10 mouse cellular contexts compared by ENCODE assay signal in the genomic region with DNA sequence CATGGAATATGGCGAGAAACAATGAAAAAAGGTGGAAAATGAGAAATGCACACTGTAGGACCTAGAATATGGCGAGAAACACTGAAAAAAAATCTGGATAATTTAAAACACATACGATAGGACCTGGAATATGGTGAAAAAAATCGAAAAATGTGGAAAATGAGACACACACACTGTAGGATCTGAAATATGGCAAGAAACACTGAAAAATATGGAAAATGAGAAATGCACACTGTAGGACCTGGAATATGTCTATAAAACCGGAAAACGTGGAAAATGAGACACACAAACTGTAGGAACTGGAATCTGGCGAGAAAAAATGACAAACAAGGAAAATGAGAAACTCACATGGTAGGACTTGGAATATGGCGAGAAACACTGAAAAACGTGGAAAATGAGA.
DNase-seq lines count a peak whose midpoint lies in the region; ATAC-seq lines count a peak whose summit lies in the region.
"Had no signal": no experiment of that assay in that cellular context is flagged by ENCODE, and none has a peak within 500 bp of the region (broad histone marks: within the 10 kb centered on the region; RNA-seq: fewer than 3 reads in every experiment).

No protein-coding gene starts in this region.

- H3K27me3 ChIP-seq in forebrain, embryonic 11.5 days (ENCODE audit: control insufficient read depth, insufficient read depth, low read length), result no peaks in the 10 kb centered on the region
- H3K27me3 ChIP-seq in forebrain, embryonic 10.5 days (ENCODE audit: poor library complexity, severe bottlenecking), result no peaks in the 10 kb centered on the region
- H3K27me3 ChIP-seq in midbrain, embryonic 12.5 days, result no peaks in the 10 kb centered on the region
- H3K27me3 ChIP-seq in midbrain, embryonic 10.5 days (ENCODE audit: low read depth, poor library complexity, severe bottlenecking), result no peaks in the 10 kb centered on the region
- no peaks in the 10 kb centered on the region for H3K27me3 ChIP-seq in limb, embryonic 13.5 days
- no peaks in the 10 kb centered on the region for H3K27me3 ChIP-seq in stomach, embryonic 16.5 days (ENCODE audit: control insufficient read depth, insufficient read depth, low read length)
- H3K27me3 ChIP-seq: heart, embryonic 13.5 days had no signal

- no peak overlapping the region for H3K27ac ChIP-seq in forebrain, embryonic 11.5 days (ENCODE audit: low read depth, low read length)
- H3K27ac ChIP-seq in forebrain, embryonic 10.5 days, result no peak overlapping the region
- no peak overlapping the region for H3K27ac ChIP-seq in midbrain, embryonic 12.5 days (replicated peaks)
- no peak overlapping the region for H3K27ac ChIP-seq in midbrain, embryonic 10.5 days (replicated peaks)
- H3K27ac ChIP-seq in limb, embryonic 13.5 days, result no peak overlapping the region
- H3K27ac ChIP-seq in stomach, embryonic 16.5 days (ENCODE audit: low read length), result no peak overlapping the region
- H3K27ac ChIP-seq: heart, embryonic 13.5 days had no signal

- no peak for DNase-seq in forebrain, embryonic 11.5 days (ENCODE audit: low spot score)
- DNase-seq in forebrain, embryonic 10.5 days (ENCODE audit: extremely low spot score, low spot score), result no peak
- DNase-seq in midbrain, embryonic 10.5 days (ENCODE audit: low spot score), result no peak
- DNase-seq in right cerebral cortex, postnatal 14 days, result no peak
- no peak for DNase-seq in yolk sac, embryonic 10.5 days (ENCODE audit: low spot score)

- no peak overlapping the region for H3K4me2 ChIP-seq in forebrain, embryonic 11.5 days (ENCODE audit: low read depth, low read length, severe bottlenecking)
- H3K4me2 ChIP-seq in midbrain, embryonic 12.5 days (replicated peaks), result no peak overlapping the region
- H3K4me2 ChIP-seq in limb, embryonic 13.5 days (replicated peaks), result no peak overlapping the region
- H3K4me2 ChIP-seq in stomach, embryonic 16.5 days (ENCODE audit: low read depth, low read length), result no peak overlapping the region
- H3K4me2 ChIP-seq: heart, embryonic 13.5 days had no signal

- peak; percentile 76 for ATAC-seq in forebrain, embryonic 11.5 days (replicated peaks; ENCODE audit: low FRiP score)
- ATAC-seq in midbrain, embryonic 12.5 days (ENCODE audit: low FRiP score, low read depth), result peak; percentile 69
- peak; percentile 64 for ATAC-seq in limb, embryonic 13.5 days (ENCODE audit: low FRiP score, low read depth)
- peak; percentile 41; the same call in 1 of the 2 replicates for ATAC-seq in stomach, embryonic 16.5 days (ENCODE audit: insufficient read depth, low FRiP score)

- H3K4me1 ChIP-seq in forebrain, embryonic 11.5 days (replicated peaks; ENCODE audit: control insufficient read depth, insufficient read depth, low read length), result no peaks in the 10 kb centered on the region
- no peaks in the 10 kb centered on the region for H3K4me1 ChIP-seq in forebrain, embryonic 10.5 days
- H3K4me1 ChIP-seq in midbrain, embryonic 12.5 days, result no peaks in the 10 kb centered on the region
- no peaks in the 10 kb centered on the region for H3K4me1 ChIP-seq in midbrain, embryonic 10.5 days
- no peaks in the 10 kb centered on the region for H3K4me1 ChIP-seq in limb, embryonic 13.5 days
- no peaks in the 10 kb centered on the region for H3K4me1 ChIP-seq in stomach, embryonic 16.5 days (ENCODE audit: control insufficient read depth, insufficient read depth, low read length)
- H3K4me1 ChIP-seq: heart, embryonic 13.5 days had no signal

- no peak overlapping the region for H3K9ac ChIP-seq in forebrain, embryonic 11.5 days (ENCODE audit: low read length)
- H3K9ac ChIP-seq in midbrain, embryonic 12.5 days (replicated peaks), result no peak overlapping the region
- no peak overlapping the region for H3K9ac ChIP-seq in limb, embryonic 13.5 days
- no peak overlapping the region for H3K9ac ChIP-seq in stomach, embryonic 16.5 days (ENCODE audit: low read length)
- H3K9ac ChIP-seq: heart, embryonic 13.5 days had no signal

- peaks cover 25% of the 10 kb centered on the region for H3K9me3 ChIP-seq in forebrain, embryonic 11.5 days (ENCODE audit: control insufficient read depth, low read length)
- H3K9me3 ChIP-seq in forebrain, embryonic 10.5 days, result peaks cover 52% of the 10 kb centered on the region
- H3K9me3 ChIP-seq in midbrain, embryonic 12.5 days, result peaks cover 49% of the 10 kb centered on the region
- peaks cover 51% of the 10 kb centered on the region for H3K9me3 ChIP-seq in midbrain, embryonic 10.5 days (replicated peaks)
- peaks cover 40% of the 10 kb centered on the region for H3K9me3 ChIP-seq in limb, embryonic 13.5 days
- H3K9me3 ChIP-seq in stomach, embryonic 16.5 days (replicated peaks; ENCODE audit: control insufficient read depth, low read length), result peaks cover 22% of the 10 kb centered on the region; the same call in 1 of the 2 replicates

- WGBS in forebrain, embryonic 11.5 days, result 78% methylated on average over 9 of the region's 9 CpGs
- WGBS in forebrain, embryonic 10.5 days, result 71% methylated on average over 9 of the region's 9 CpGs
- 67% methylated on average over 9 of the region's 9 CpGs for WGBS in midbrain, embryonic 12.5 days
- 71% methylated on average over 9 of the region's 9 CpGs for WGBS in midbrain, embryonic 10.5 days
- WGBS in limb, embryonic 13.5 days, result 69% methylated on average over 9 of the region's 9 CpGs
- WGBS in stomach, embryonic 16.5 days, result 80% methylated on average over 9 of the region's 9 CpGs

- no peaks in the 10 kb centered on the region for H3K36me3 ChIP-seq in forebrain, embryonic 11.5 days (ENCODE audit: control insufficient read depth, insufficient read depth, low read length)
- H3K36me3 ChIP-seq in forebrain, embryonic 10.5 days (replicated peaks), result no peaks in the 10 kb centered on the region
- no peaks in the 10 kb centered on the region for H3K36me3 ChIP-seq in midbrain, embryonic 12.5 days
- H3K36me3 ChIP-seq in midbrain, embryonic 10.5 days, result no peaks in the 10 kb centered on the region
- no peaks in the 10 kb centered on the region for H3K36me3 ChIP-seq in limb, embryonic 13.5 days
- H3K36me3 ChIP-seq in stomach, embryonic 16.5 days (ENCODE audit: control insufficient read depth, insufficient read depth, low read length), result no peaks in the 10 kb centered on the region
- H3K36me3 ChIP-seq: heart, embryonic 13.5 days had no signal

- H3K4me3 ChIP-seq in forebrain, embryonic 11.5 days (ENCODE audit: low read depth, low read length), result no peak overlapping the region
- no peak overlapping the region for H3K4me3 ChIP-seq in forebrain, embryonic 10.5 days
- H3K4me3 ChIP-seq in midbrain, embryonic 12.5 days, result no peak overlapping the region
- no peak overlapping the region for H3K4me3 ChIP-seq in midbrain, embryonic 10.5 days
- no peak overlapping the region for H3K4me3 ChIP-seq in limb, embryonic 13.5 days
- no peak overlapping the region for H3K4me3 ChIP-seq in stomach, embryonic 16.5 days (replicated peaks; ENCODE audit: low read length)
- H3K4me3 ChIP-seq: heart, embryonic 13.5 days; myocyte had no signal
